Mouse (Mus musculus) layer of hippocampus, adult 11-12 months (tissue): Measurements from ENCODE around the gene Tcte1.

Experiments used
- DNase-seq: peaks from one replicate; pipeline ENCODE4 v3.0.0; 2022; ENCODE audit warnings: low spot score

Tcte1 gene

GRCm38 (mm10) chr17:45548541-45549512, 25.6 kb downstream of the Tcte1 start:
- peak; percentile 73 for DNase-seq

DNA sequence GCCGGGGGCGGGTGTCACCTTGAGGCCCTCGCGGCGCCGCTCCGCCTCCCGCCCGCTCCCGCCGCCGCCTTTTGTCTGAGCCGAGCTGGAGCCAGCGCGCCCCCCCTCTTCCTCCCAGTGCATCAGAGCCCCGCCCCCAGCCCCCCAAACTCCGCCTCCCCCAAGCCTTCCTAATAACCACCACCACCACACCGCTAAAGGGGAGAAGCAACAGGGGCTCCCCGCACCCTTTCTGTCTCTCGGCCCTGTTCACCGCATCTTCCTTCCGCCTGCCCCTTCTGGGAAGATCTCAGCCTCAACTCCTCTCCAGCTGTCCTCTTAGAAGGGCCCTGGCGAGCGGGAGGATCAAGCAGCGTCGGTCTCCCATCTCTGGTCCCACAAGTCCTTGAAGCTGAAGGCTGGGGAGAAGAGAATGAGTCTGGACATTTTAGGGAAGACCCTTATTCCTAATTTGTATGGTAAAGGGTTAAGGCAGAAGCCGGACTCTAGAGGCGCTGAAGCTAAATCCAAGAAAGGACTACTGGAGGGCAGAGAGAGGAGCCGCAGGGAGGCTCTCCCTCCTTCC, 26.5 kb downstream of the Tcte1 start, which contains the start of gene Tmem151b:
TSS of gene Tmem151b (minus strand) at position 61 of the 565 bp plus-strand sequence.
- peak; percentile 63 for DNase-seq

DNA sequence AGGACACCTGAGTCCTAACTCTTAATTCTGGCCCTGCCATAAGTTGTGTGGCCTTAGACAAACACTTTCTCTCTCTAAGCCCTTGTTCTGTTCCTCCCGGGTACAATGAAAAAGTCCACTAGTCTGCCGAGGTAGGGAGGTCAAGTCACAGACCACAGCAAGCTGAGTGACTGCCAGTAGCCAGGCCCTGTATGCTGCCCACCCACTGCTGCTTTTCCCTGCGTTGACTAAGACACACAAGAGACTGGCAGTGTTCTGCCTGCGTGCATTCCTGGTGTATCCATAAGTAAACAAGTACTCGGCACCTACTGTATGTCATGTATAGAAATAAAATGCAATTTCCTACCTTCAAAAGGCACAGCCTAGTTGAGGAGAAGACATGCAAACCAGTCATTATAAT, 27.0 kb downstream of the Tcte1 start:
- no peak for DNase-seq

GRCm38 (mm10) chr17:45551249-45551796, 28.1 kb downstream of the Tcte1 start:
- DNase-seq: no peak

- peak; percentile 88 for DNase-seq
Measured at GRCm38 (mm10) chr17:45551816-45552451, 28.7 kb downstream of the Tcte1 start.

DNA sequence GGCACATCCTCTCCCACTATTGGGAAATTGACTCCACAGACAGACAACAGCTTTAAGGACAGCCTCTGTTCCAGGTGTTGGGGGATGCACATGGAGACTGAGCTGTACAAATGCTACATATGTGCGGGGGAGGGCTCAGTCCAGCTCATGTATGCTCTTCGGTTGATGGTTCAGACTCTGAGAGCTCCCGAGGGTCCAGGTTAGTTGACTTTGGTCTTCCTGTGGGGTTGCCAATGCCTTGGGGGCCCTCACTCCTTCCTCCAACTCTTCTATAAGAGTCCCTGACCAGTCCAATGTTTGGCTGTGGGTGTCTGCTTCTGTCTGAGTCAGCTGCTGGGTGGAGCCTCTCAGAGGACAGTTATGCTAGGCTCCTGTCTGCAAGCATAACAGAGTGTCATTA, 29.8 kb downstream of the Tcte1 start:
- DNase-seq: no peak

GRCm38 (mm10) chr17:45554420-45554819, 31.2 kb downstream of the Tcte1 start:
- DNase-seq: no peak

GRCm38 (mm10) chr17:45555452-45556106, 32.3 kb downstream of the Tcte1 start, which contains the start of gene Nfkbie:
TSS of gene Nfkbie (plus strand) at chr17:45555703.
- peak; percentile 89 for DNase-seq

GRCm38 (mm10) chr17:45556107-45556489, 32.9 kb downstream of the Tcte1 start:
- DNase-seq: no peak

GRCm38 (mm10) chr17:45556514-45557245, 33.4 kb downstream of the Tcte1 start:
- DNase-seq: no peak

DNA sequence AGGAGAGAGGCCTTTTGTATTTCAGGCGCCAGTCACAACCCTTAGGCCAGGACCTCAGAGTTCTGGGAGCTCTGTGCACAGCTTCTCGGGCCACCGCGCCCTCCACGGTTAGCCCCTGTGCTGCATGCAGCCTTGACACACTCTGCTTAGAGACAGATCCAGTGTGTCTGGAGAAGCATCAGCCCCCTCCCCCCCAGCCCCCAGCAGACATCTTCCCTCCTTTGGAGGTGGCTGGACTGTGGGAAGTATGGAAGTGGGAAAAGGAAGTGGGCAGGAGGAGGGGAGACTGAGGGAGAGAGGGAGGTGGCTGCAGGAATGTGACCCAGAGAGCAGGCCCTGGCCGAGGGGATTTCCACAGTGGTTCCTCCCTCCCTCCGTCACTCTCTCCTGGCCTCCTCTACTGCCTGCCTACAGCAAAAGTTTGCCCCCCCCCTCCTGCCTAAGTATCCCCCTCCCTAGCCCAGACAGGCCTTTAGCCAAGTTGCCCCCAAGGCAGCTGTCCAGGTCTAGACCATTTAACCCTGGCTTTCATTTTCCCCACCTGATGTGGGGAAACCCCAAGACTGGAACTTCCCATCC, 34.1 kb downstream of the Tcte1 start:
- no peak for DNase-seq

GRCm38 (mm10) chr17:45557998-45558862, 35.0 kb downstream of the Tcte1 start:
- DNase-seq: no peak

DNA sequence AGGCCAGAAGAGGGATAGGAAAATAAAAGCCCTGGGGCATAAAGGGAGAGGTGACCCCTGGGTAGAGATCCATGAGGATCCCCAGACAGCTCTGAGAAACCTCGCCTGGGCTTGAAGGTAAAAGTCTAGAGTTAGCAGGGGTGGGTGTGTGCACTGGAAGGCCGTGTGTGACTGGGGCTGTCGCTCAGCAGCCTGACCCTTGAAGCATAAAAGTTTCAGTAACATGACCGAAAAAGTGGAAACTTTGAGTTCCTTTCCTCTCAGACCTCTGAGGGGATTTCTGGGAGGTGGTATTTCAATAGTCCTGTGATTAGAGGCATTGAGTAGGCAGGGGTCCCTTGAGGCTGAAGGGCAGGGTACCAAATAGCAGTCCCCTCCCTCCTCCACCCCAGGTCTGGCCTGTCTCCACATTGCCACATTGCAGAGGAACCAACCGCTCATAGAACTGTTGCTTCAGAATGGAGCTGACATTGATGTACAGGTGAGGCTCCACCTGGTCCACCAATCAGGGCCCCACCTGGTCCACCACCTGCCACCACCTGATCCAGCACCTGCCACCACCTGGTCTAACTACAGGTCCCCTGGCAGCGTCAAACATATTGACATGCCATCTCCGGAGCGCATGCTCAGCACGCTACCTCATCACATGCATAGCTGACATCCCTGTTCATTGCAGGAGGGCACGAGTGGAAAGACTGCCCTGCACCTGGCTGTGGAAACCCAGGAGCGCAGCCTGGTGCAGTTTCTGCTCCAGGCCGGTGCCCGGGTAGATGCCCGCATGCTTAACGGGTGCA, 36.7 kb downstream of the Tcte1 start:
- no peak for DNase-seq

GRCm38 (mm10) chr17:45563216-45563615, 40.0 kb downstream of the Tcte1 start:
- DNase-seq: no peak

GRCm38 (mm10) chr17:45563655-45564530, 40.7 kb downstream of the Tcte1 start, which contains the start of gene Slc35b2:
TSS of gene Slc35b2 (plus strand) at chr17:45563874.
- peak; percentile 89 for DNase-seq

- DNase-seq: no peak
Measured at GRCm38 (mm10) chr17:45564531-45565084, 41.4 kb downstream of the Tcte1 start.

DNA sequence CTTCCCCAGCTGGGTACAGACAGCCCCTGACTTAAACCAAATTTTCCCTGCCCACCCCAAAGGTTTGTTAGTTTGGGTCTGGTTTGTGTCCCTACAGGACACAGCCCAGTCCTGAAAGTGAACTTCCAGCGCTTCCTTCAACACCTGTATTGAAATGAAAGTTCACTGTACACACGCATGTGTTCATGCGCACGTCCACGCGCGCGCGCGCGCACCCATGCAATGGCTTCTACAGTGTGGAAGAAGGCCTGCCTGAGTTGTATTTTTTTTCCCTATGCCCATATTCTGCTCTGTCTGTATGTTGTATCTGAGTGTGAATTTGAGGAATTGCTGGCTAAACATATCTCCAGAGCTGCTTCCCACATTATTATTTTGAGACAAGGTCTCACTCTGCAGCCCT, 41.9 kb downstream of the Tcte1 start:
- no peak for DNase-seq

DNA sequence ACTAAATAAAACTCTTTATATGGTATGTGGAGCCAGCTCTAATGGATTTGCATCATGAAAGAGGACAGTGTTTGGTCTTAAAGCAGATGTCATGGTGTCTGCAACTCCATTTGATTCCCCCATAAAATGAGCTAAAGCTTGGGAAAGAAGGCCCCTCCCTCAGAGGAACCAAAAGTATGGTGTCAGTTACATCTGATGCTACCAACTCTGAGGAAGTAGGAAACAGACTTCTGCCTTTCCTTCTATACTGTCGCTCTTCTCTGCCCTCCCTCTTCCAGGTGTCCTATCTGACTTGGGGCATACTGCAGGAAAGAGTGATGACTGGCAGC, 42.8 kb downstream of the Tcte1 start:
- no peak for DNase-seq
